Mouse (Mus musculus): ENCODE results near the gene Nr1h4.

Nr1h4 gene

GRCm38 (mm10) chr10:89520381-89520780, 13.0 kb downstream of the Nr1h4 start:
- DNase-seq, result no peak

- no peak for DNase-seq
These were observed 14.2 kb downstream of the Nr1h4 start for GRCm38 (mm10) chr10:89519226-89519625.

GRCm38 (mm10) chr10:89518365-89518764, 15.0 kb downstream of the Nr1h4 start:
- no peak for DNase-seq

- DNase-seq, result no peak
These were observed 17.6 kb downstream of the Nr1h4 start for GRCm38 (mm10) chr10:89515813-89516212.

- DNase-seq, result no peak
These were observed 20.8 kb downstream of the Nr1h4 start for GRCm38 (mm10) chr10:89512562-89512961.

- no peak for DNase-seq
These were observed 22.8 kb downstream of the Nr1h4 start for GRCm38 (mm10) chr10:89510547-89510946.

- no peak for DNase-seq
These were observed 24.8 kb downstream of the Nr1h4 start for GRCm38 (mm10) chr10:89508567-89508966.

- DNase-seq, result no peak
These were observed 26.9 kb downstream of the Nr1h4 start for GRCm38 (mm10) chr10:89506479-89506878.

GRCm38 (mm10) chr10:89505592-89505955, 27.8 kb downstream of the Nr1h4 start:
- no peak for DNase-seq

- DNase-seq, result no peak
These were observed 28.3 kb downstream of the Nr1h4 start for GRCm38 (mm10) chr10:89504952-89505591.

GRCm38 (mm10) chr10:89502986-89503560, 30.3 kb downstream of the Nr1h4 start:
- DNase-seq, result no peak

GRCm38 (mm10) chr10:89501902-89502301, 31.5 kb downstream of the Nr1h4 start:
- DNase-seq, result no peak

GRCm38 (mm10) chr10:89495537-89495936, 37.8 kb downstream of the Nr1h4 start:
- no peak for DNase-seq

- DNase-seq, result no peak
These were observed 42.1 kb downstream of the Nr1h4 start for GRCm38 (mm10) chr10:89491321-89491720.

GRCm38 (mm10) chr10:89490250-89490649, 43.1 kb downstream of the Nr1h4 start:
- no peak for DNase-seq

- DNase-seq, result no peak
These were observed 43.9 kb downstream of the Nr1h4 start for GRCm38 (mm10) chr10:89489459-89489858.

- no peak for DNase-seq
These were observed 46.2 kb downstream of the Nr1h4 start for GRCm38 (mm10) chr10:89486995-89487742.

GRCm38 (mm10) chr10:89484907-89485306, 48.5 kb downstream of the Nr1h4 start:
- DNase-seq, result no peak

GRCm38 (mm10) chr10:89483812-89484602, 49.4 kb downstream of the Nr1h4 start:
- DNase-seq, result no peak

- DNase-seq, result no peak
These were observed 50.3 kb downstream of the Nr1h4 start for GRCm38 (mm10) chr10:89483113-89483512.

- no peak for DNase-seq
These were observed 51.2 kb downstream of the Nr1h4 start for GRCm38 (mm10) chr10:89482142-89482681.

GRCm38 (mm10) chr10:89481638-89482037, 51.7 kb downstream of the Nr1h4 start:
- DNase-seq, result no peak

GRCm38 (mm10) chr10:89478766-89479165, 54.6 kb downstream of the Nr1h4 start:
- DNase-seq, result no peak

Measured in thymus, postnatal 4 days (tissue).